Mouse (Mus musculus): ENCODE data around the gene Fam8a1.

Fam8a1 gene

DNA sequence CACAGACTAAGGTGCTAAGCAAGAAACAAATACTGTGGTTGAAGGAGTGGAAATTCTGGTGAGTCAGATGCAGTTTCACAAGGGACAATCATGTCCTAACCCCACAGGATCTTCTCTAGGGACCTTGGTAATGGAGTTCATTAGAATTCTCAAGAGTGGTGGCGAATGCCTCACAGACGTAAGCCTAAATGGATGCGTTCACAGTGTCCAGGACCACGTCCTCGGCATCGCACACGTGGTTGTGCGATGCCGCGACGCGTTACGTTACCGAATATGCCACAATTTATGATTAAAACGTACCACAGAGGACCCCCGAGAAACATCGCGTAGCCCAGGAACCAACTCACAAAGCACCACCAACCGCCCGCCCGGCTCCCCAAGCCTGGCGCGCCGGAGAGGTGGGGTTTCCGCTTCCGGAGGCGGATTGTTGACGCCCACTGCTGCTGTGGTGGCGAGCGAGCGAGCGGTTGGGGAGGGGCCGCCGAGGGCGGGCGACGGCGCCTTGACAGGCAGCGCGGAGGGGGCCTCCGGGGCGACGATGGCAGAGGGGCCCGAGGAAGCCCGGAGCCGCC lies at the start of gene Fam8a1:
Gene Fam8a1 (plus strand): TSS at position 475 of the 572 bp plus-strand sequence.
- DNase-seq (ENCODE audit: low spot score in 2 of 2): peak; percentile 88 to 90

DNA sequence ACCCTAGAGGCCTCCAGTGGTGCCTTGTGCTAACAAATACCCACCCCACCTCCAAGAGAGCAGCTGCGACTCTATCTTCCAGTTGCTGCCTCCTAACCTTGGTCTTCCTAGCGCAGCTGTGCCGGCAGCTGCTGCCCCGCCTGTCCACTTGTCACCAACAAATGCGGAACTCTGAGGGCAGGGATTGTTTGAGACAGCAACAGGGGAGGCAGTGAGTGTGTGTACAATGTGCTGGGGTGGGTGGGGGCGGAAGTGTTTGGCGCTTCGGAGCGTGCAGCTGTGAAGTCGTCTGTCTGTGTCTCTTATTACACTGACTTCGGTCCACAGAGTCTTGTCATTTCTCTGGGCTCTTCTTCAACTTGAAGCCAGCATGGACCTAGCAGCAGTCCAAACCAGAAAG lies 49.7 kb upstream of the Fam8a1 start:
- DNase-seq (ENCODE audit: low spot score in 2 of 2): no peak

DNA sequence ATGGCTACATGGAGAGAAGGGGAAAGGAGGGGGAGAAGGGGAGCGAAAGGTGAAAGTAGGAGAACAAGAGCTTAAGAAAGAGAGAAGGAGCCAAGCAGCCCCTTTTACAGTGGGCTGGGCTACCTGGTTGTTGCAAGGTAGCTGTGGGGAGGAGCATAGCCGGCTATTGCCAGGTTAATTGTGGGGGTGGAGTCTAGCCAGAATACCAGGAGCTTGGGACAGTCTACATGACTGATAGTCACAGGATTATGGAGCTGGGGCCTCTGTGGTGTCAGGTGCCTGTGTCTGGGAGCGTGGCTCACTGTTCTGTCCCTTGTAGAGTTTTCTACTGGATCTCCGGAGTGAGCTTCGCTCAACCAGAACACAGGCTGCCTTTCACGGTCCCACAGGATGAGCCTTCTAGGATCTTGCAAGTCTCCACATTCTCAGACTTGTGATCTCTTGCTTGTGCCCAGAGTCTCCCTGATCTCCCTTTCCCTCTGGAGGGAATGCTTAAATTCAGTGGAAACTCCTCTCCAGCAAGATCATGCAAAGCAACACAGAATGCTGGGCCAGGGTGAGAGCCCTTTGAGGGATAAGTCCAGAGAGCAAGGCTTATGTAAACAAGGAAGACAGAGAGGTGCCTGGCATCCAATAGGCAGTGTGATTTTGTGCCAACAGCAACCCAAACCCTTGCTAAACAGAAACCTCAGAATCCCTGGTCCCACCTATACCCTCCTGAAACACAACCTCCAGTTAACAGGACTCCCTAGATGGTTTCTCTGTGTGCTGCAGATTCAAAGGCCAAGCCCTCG lies 48.2 kb upstream of the Fam8a1 start:
- no peak for DNase-seq (ENCODE audit: low spot score in 2 of 2)

DNA sequence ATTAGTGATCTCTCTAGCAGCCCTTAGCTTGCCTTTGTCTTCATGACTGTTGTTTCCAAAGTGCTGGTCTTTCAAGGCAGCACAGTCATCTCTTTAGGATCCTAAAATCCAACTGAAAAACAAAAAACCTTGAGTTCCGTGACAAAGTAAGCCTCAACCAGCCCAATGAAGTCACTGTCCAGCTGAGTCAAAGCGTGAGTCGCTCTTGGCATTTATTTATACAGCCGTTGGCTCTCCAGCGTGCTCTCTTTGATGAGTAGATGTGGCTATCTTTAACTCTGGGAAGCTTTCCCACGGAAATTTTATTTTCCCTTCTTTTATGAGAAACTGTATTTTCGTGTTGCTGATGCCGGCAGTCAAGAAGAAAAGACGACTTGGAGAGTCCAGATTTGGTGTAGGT lies 42.7 kb upstream of the Fam8a1 start:
- DNase-seq (ENCODE audit: low spot score in 2 of 2): no peak

DNA sequence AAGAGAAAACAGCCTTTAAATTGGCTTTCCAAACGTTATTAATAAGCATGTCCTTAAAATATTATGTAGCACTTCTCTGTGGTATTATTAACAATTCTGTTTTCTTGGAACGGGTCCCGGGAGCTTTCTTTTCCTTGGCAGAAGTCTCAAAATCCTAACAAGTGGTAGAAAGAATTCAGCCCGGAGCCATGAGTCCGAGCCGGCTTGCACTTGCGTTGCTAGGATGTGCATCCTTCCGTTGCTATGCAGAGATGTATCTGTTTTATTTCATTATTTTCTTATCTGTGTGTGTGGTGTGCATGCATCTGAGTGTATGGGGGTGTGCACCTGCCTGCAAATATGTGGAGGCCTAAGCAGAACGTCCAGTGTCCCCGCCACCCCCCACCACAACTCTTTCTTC lies 41.5 kb upstream of the Fam8a1 start:
- peak in 1 of 2 experiments; percentile 29 for DNase-seq (ENCODE audit: low spot score in 2 of 2)

DNA sequence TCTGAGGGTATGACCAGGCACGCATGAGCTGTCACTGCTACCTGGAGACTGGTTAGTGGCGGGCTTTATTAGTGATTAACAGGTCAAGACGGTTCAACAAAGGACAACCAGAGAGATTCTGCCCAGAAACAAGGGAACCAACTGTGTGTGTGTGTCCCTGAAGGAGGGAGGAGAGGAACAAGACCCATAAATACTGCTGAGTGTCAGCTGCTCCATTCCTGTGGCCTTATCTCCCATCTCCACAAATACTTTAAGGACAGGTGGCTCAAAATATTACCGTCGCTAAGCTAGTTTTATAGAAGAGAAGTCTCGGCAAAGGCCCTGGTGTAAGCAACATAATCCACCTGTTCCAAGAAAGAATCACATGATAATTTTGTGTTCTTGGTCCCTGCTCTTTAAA lies 39.9 kb upstream of the Fam8a1 start:
- no peak for DNase-seq (ENCODE audit: low spot score in 2 of 2)

DNA sequence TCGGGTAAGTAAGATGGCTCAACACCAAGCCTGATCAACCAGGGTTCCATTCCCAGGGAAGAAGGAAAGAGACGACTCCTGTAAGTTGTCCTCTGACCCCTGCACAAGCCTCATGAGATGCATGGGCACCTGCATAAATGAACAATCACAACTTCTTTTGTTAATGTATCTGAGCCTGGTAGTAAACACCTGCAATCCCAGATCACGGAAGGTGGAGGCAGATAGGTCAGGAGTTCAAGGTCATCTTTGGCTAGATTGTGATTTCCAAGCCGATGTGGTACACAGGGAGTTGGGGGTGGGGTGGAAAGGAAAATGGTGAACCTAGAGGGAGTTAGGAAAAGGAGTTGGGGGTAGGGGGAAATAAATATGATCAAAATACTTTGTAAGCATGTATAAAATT lies 36.5 kb upstream of the Fam8a1 start:
- DNase-seq (ENCODE audit: low spot score in 2 of 2): no peak

DNA sequence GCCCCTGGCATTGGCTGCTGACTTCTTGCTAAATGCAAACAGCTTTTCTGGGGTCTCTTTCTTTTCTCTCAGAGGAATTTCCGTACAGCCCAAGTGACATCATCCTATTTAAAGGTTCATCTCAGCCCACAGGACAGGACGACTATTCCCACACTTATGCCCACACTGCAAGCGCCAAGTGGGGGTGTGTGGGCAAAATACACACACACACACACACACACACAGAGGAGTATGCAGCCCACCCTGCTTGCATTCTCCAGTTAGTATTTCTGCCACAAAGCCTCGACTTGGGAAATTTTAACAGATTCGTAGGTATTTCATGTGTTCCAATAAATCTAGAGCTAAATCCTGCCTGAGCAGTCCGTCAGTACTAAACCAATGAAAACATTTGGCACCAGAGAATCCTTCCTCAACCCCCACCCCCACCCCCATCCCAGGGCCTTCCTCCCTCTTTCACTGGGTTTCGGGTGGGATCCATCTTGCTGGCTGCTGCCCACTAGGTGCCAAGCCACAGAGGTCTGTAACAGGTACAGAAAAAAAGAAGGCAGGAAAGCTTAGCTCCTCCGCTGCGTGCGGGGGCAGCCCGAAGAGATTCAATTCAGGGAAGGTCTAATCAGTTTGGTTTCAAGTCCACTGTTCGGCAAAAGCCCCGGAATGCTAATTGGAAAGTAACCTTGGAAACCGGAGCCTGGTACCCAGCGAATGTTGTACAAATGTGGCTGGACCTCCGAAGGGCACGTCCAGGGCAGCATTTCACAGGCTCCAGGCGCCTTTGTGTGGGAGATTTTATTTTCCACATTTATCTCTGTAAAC lies 35.8 kb upstream of the Fam8a1 start:
- DNase-seq (ENCODE audit: low spot score in 2 of 2): no peak

DNA sequence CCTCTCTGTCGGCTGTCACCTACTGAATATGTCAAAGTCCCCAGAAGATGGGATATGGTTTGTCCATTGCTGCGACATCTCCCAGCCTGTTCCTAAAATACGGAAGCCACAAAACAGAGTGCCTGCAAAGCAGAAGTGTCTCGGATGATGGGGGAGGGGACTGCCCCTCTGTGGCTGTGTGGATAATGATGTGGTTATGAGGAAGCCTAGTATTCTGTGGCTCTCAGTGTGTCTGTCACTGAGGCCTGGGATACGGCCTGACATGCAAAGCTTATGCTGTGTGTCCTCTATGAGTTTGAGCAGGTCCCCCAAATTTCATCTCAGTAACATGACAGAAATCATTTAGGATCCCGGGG lies 35.2 kb upstream of the Fam8a1 start:
- no peak for DNase-seq (ENCODE audit: low spot score in 2 of 2)

DNA sequence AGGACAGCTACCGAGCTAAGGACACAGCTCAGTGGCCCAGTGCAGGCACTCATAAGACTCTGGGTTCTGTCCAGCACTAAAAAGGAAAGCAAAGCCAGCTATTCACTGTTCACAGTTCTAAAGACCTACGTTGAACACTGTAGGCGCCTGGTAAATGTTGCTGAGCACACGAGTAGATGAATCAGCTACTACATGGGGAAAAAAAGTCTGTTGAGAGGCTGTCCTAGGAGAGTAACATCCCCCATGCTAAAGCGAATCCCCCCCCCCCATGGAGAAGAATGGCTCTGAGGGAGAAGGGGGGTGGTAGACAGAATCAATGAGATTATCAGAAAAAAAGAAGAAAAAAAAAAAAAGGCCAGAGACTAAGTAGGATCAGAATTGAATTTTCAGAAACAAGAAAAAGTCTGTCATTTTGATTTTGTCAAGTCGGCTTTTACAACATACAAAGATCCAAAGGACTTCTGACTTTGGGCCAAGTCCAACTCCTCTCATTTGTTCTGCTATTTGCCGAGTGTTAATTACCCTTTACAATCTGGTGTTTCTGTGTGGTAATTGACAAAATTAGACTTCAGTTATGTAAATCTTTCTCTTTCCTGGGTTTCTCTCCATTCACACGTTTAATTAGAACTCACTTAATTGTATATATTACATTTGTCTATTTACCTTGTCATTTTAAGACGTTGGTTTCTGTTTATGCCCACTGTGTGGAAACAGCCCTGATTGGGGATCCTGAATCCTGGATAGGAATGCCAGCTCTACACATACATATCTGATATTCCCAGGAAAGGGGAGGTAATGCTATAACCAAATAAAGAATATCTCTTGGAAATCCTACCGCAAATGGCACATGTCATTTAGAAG lies 28.5 kb upstream of the Fam8a1 start:
- DNase-seq (ENCODE audit: low spot score in 2 of 2): no peak

DNA sequence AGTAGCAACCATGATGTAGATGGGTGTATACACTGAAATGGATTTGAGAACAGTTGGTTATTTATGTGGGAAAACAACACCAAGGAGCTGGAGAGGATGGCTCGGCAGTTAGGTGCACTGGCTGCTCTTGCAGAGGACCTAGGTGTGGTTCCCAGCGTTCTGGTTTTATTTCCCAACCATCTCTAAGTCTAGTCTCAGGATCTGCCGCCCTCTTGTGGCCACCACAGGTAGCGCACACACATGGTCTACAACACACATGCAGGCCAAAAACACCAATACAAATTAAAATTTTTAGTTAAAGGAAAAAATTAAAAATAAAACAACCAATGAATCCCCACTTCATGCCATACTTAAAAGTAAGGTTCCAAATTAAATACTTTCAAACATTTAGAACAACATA lies 27.0 kb upstream of the Fam8a1 start:
- no peak for DNase-seq (ENCODE audit: low spot score in 2 of 2)

DNA sequence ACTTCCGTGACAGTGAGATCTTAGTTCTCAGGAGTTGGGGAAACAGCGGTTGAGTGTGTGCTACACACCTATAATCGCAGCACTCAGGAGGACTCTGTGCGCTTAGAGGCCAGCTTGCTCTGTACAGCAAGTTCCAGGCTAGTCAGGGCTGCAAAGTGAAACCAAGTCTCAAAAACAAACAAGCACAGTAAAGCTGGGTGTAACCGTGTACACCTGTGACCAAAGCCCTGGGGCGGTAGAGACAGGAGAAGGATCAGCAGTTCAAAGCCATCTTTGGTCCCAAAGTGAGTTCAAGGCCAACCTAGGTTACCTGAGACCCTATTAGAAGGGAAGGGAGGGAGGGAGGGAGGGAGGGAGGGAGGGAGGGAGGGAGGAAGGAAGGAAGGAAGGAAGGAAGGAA lies 25.1 kb upstream of the Fam8a1 start:
- no peak for DNase-seq (ENCODE audit: low spot score in 2 of 2)

DNA sequence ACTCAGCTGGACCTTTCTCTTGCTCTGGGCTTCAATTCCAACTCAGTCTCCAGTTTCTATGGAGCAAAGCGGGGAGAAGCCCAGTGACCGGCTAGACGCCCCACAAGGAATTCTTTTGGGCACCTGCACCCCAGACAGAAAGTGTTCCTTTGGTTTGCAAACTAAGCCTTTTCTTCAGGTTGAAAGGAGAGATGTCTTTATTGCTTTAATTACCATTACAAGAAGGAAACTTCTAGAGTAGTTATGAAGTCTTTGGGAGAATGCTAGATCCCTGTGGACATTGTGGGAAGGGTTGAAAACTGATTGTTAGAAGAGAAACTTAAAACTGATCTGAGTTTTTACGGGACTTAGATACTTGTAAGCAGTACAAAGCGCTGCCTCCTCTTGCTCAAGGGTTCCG lies 23.8 kb upstream of the Fam8a1 start:
- no peak for DNase-seq (ENCODE audit: low spot score in 2 of 2)

DNA sequence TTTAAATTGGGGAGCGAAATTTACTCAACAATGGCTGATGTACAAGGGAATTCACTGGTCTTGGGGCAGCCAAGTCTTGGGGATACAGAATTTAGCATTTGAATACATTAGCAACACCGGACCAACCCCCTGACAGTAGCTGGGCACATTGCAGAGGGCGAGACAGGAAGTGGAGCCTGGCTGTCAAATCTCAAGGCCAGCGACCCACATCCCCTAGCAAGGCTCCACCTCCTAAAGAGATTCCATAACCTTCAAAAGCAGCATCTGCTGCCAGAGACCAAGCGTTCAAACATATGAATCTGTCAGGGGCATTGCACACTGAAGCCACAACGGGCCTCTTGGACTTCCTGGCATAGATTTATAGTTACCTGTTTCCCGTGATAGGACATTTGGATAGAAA lies 17.5 kb upstream of the Fam8a1 start:
- DNase-seq (ENCODE audit: low spot score in 2 of 2): no peak

DNA sequence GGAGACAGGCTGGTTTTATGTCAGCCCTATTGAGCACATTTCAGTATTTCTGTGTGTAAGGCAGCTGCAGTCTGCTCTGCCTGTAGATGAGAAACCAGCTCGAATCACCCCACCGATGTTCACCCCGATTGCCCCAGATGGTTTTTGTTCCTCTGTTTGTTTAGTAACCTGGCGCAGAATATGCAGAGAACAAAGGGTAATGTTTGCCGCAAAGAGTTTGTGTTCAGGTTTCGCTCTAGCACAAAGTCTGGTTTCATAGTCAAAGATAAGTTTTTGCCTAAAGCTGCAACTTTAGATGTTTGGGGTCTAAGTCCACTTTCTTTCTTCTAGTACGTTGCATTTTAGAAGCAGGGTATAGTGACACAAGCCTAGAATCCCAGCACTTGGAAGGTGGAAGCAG lies 16.7 kb upstream of the Fam8a1 start:
- no peak for DNase-seq (ENCODE audit: low spot score in 2 of 2)

DNA sequence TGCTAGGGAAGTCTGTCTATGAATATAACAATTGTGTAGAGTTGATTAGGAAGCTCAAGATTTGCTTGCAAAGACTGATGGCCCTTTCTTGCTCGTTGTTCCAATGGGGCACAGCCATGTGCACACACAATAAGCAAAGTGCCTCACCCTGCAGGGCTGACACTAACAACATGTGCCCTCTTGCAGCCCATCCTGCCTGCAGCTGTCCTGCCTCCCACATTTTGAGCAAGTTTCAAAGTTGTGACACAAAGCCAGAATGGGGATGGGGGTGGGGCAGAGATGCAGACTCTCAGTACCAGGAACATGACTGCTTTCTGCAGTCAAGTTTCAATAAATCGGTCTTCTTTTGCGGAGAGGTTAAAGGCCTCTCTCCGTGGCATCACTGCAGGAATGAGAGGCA lies 15.7 kb upstream of the Fam8a1 start:
- no peak for DNase-seq (ENCODE audit: low spot score in 2 of 2)

DNA sequence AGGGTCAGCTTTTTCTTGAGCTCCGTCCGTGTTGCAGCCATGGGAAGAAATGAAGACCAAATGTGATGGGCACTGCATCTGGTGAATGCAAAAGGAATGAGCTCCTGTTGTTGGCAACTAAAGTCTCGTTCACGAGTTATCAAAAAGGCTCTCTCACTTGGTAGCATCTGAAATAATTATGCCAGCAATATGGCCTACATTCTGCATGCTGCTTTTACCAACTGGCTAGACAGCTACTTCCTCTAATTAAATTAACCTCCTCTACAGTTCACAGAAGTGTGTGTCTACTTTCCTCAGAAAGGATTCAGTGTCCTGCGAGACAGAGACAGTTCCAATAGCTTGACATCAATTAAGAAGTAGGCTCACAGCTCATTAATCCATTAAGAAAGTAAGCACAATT lies 14.8 kb upstream of the Fam8a1 start:
- no peak for DNase-seq (ENCODE audit: low spot score in 2 of 2)

DNA sequence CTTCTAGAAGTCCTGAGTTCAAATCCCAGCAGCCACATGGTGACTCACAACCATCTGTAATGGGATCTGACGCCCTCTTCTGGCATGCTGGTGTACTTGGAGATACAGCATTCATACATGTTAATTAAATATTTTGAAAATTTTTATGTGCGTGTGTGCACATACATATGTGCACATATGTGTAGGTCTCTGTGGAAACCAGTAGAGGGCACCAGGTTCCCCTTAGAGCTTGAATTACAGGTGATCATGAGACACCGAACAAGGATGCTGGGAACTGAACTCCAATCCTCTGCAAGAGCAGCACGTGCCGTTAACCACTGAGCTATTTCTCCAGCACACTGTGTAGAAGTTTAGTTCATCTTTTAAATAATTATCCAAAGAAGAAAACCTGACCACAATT lies 10.1 kb upstream of the Fam8a1 start:
- no peak for DNase-seq (ENCODE audit: low spot score in 2 of 2)

DNA sequence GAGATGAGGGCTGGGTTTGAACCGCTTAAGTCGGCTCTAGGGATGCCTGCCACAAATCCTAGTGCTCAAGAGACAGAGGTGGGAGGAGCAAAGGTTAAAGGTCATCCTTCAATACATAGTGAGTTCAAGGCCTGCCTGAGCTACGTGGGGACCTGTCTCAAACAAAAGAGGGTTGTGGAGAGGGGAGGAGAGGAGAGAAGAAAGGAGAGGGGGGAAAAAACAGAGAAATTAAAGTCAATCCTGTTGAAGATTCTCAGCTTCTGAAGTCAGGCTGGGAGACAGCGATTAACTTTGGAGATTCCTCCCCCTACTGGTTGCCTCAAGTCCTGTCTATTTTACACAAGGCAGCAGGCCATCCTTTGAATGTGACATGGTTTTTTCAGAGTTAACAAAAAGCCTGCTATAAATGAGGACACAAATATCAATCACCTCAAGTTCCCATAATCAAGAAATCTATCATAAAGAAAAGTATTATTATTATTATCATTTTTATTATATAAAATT lies 5.8 kb upstream of the Fam8a1 start:
- DNase-seq (ENCODE audit: low spot score in 2 of 2): no peak

DNA sequence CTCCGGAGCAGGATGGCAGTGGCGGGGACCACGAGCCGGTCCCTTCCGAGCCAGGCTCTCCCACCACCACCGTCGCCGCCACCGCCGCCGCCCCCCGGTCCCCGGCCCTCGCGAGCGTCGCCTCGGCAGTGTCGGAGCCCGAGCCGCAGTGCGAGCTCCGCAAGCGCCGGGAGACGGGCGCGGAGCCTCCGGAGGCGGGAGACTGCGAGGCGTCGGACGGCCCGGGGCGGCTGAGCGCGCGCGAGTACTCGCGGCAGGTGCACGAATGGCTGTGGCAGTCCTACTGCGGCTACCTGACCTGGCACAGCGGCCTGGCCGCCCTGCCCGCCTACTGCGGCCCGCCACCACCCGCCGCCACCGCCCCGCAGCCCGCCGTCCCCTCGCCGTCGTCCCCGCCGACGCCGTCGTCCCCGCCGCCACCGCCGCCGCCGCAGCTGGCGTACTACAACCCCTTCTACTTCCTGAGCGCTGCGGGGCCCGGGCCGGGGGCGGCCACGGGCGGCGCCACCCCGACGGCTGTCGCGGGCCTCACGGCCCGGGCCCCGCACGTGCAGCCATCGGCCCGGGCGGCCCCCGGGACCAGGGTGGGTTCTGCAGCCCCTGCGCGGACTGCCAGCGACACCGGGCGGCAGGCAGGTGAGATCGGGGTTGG lies 424 bp downstream of the Fam8a1 start:
- DNase-seq (ENCODE audit: low spot score in 2 of 2): no peak

DNA sequence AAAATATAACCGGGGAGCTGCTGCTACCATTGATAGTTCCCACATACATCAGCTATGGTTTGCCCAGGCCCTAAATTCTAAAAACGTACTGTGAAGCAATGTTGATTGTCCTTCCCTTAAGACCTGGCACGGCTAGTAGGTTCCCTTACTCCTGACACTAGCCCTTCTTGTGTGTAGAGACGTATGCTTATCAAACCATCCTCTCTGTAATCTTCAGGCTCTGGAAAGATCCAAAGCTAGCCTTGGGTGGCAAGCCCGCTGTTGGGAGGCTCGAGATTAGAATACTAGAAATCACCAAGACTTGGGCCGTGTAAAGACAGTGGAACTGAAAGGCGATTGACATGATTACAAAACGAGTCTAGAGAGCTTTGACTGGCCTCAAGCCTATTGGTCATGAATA lies 1.2 kb downstream of the Fam8a1 start:
- no peak for DNase-seq (ENCODE audit: low spot score in 2 of 2)

Data from urinary bladder, postnatal 4 days (tissue).